Mouse (Mus musculus) hindbrain, embryonic 11.5 days (tissue): ENCODE data around the gene Tchh. TPM values are rescaled to one million over a fixed set of nuclear protein-coding genes. Genes with fewer than 3 reads are reported as not detected.

Experiments used
- polyA plus RNA-seq: library from polyadenylated mRNA; unstranded; fragments of >200 nt; fragmentation: Nextera tagmentation; extraction: Ambion mirVana; gene quantifications from 2 replicates; pipeline ENCODE4 v1.2.1, GENCODE M21; 2014

Gene Tchh
- polyA plus RNA-seq, 1 experiment from 2014 or later: 1.3 TPM

Other genes starting within 250 kb of the Tchh start
- not detected in 2 replicates for gene Flg2, start 245.1 kb upstream of the Tchh start, polyA plus RNA-seq
- gene Flg, start 168.8 kb upstream of the Tchh start, polyA plus RNA-seq: not detected in 2 replicates
- not detected in 2 replicates for gene Hrnr, start 122.6 kb upstream of the Tchh start, polyA plus RNA-seq
- not detected in 2 replicates for gene Rptn, start 48.6 kb upstream of the Tchh start, polyA plus RNA-seq
- not detected in 2 replicates for gene Tchhl1, start 26.4 kb downstream of the Tchh start, polyA plus RNA-seq
- gene S100a11, start 78.2 kb downstream of the Tchh start, polyA plus RNA-seq: 402 and 542 TPM in 2 replicates
- 194 and 197 TPM in 2 replicates for gene S100a10, start 112.8 kb downstream of the Tchh start, polyA plus RNA-seq
- not detected in 2 replicates for gene Tdpoz2, start 210.4 kb downstream of the Tchh start, polyA plus RNA-seq
- not detected in 2 replicates for gene Tdpoz1, start 234.0 kb downstream of the Tchh start, polyA plus RNA-seq